Mouse (Mus musculus) small intestine, adult 2 months (tissue): ENCODE data around the gene Tec.

ENCODE experiments used
- CTCF ChIP-seq: fragments of 200-500 bp; IDR thresholded peaks from 2 replicates; pipeline ENCODE4 v1.5.1; 2012; ENCODE audit warnings: low read depth, mild to moderate bottlenecking, control low read depth, inconsistent platforms, low read length, moderate library complexity, mixed read lengths; ENCODE audit not compliant: insufficient replicate concordance, insufficient read length; ENCODE audit errors: extremely low read depth
- POLR2A ChIP-seq: fragments of 200-500 bp; IDR thresholded peaks from 2 replicates; pipeline ENCODE4 v1.6.1; 2012; ENCODE audit warnings: low read depth, mild to moderate bottlenecking, control low read depth, inconsistent platforms, low read length, moderate library complexity

DNA sequence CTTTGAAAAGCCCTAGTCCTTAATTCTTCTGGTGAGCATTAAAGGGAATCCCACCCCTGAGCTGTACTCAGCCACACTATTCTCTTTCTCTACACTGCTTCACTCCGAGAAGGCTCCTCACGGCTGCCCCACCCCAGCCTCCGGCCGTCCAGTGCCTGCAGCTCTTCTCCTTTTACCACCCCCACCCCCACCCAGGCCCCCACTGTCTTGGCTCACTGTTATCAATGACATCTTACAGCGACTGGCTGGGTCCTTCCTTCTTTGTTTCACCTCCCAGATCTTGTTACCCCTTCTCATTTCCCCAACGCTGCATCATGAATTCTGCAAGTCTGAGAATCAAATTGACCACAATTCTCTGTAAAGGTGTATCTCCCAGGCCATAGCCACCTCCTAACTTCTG, 29.7 kb upstream of the Tec start:
- TF ChIP-seq CTCF (no peak), POLR2A (no peak)
